Mouse (Mus musculus) adrenal gland, postnatal 14 days (tissue): Measurements from ENCODE around the gene Ifi214. TPM values are rescaled to one million over a fixed set of nuclear protein-coding genes. Genes with fewer than 3 reads are reported as not detected.
"Not testable (repeated sequence)": the region's sequence is repeated elsewhere in the genome, so short reads cannot be mapped to it uniquely, and the experiment has no call there.

Source experiments
- DNase-seq: peaks from one replicate; pipeline ENCODE4 v3.0.0; 2021; ENCODE audit warnings: mixed read lengths
- long read RNA-seq, 2 experiments: library from polyadenylated mRNA; stranded (forward); transcript quantifications; one replicate each; pipeline ENCODE4 v2.0.0; 2021
- microRNA-seq, 2 experiments: library from miRNA; unstranded; fragments of <30 nt; microRNA quantifications; one replicate each; pipeline ENCODE4 v1.2.0; 2021
- total RNA-seq: library from RNA; stranded (reverse); gene quantifications from 2 replicates; pipeline ENCODE4 v1.2.3, GENCODE M21; 2021

Ifi214 gene
- total RNA-seq, result 0.22 and 1.4 TPM in 2 replicates
- long read RNA-seq, experiment 1, result 0 reads
- long read RNA-seq, experiment 2, partial matches to known transcripts, result 0 of 1 reads
- long read RNA-seq, experiment 2, other reads (novel, unspliced or antisense), result 0 of 1 reads

GRCm38 (mm10) chr1:173535791-173536190, at the start of gene Ifi214:
Gene Ifi214 (minus strand): TSS chr1:173535957.
- DNase-seq, result not testable (repeated sequence)

- no peak for DNase-seq
These were observed 44.3 kb upstream of the Ifi214 start for GRCm38 (mm10) chr1:173579921-173580585.

- DNase-seq, result no peak
These were observed 43.3 kb upstream of the Ifi214 start for GRCm38 (mm10) chr1:173579079-173579478.

- DNase-seq, result not testable (repeated sequence)
These were observed 14.8 kb upstream of the Ifi214 start for GRCm38 (mm10) chr1:173550491-173551050.

- not testable (repeated sequence) for DNase-seq
These were observed 13.0 kb upstream of the Ifi214 start for GRCm38 (mm10) chr1:173548798-173549197.

GRCm38 (mm10) chr1:173521452-173521851, 14.3 kb downstream of the Ifi214 start:
- DNase-seq, result no peak

GRCm38 (mm10) chr1:173510595-173510994, 25.2 kb downstream of the Ifi214 start:
- DNase-seq, result not testable (repeated sequence)

- not testable (repeated sequence) for DNase-seq
These were observed 44.3 kb downstream of the Ifi214 start for GRCm38 (mm10) chr1:173491483-173491882.

- DNase-seq, result not testable (repeated sequence)
These were observed 44.8 kb downstream of the Ifi214 start, which contains the start of gene Ifi206 for GRCm38 (mm10) chr1:173490812-173491480. Gene Ifi206 (minus strand): TSS chr1:173491041.

- not testable (repeated sequence) for DNase-seq
These were observed 54.6 kb downstream of the Ifi214 start for GRCm38 (mm10) chr1:173481182-173481574.

- not testable (repeated sequence) for DNase-seq
These were observed 55.2 kb downstream of the Ifi214 start for GRCm38 (mm10) chr1:173480399-173481181.

Small RNA genes within 50 kb of the gene (microRNA-seq; reads per million reads assigned to microRNA genes)
- 0 reads per million in 2 experiments for gene Gm44481

Other genes with a start within 250 kb of the Ifi214 start
- gene Ackr1, start 202.2 kb downstream of the Ifi214 start, total RNA-seq, result 2.8 and 6.0 TPM in 2 replicates
- 0.37 and 3.0 TPM in 2 replicates for gene Aim2, start 185.1 kb downstream of the Ifi214 start, total RNA-seq
- gene Cadm3, start 168.3 kb downstream of the Ifi214 start, total RNA-seq, result 9.7 and 11.2 TPM in 2 replicates
- 0.19 and 2.7 TPM in 2 replicates for gene Ifi206, start 44.9 kb downstream of the Ifi214 start, total RNA-seq
- 0.11 and 3.6 TPM in 2 replicates for gene Ifi213, start 63.3 kb upstream of the Ifi214 start, total RNA-seq
- 1.1 and 8.3 TPM in 2 replicates for gene Ifi209, start 95.0 kb upstream of the Ifi214 start, total RNA-seq
- 0.52 and 4.5 TPM in 2 replicates for gene Ifi208, start 137.7 kb upstream of the Ifi214 start, total RNA-seq
- 3.6 and 6.6 TPM in 2 replicates for gene Ifi207, start 205.8 kb upstream of the Ifi214 start, total RNA-seq
- gene Ifi204, start 231.0 kb upstream of the Ifi214 start, total RNA-seq, result 3.6 and 6.3 TPM in 2 replicates